Mouse (Mus musculus) intestine, embryonic 15.5 days (tissue): ENCODE data around the gene Slc6a5. TPM values are rescaled to one million over a fixed set of nuclear protein-coding genes. Genes with fewer than 3 reads are reported as not detected.

Source experiments
- polyA plus RNA-seq: library from polyadenylated mRNA; unstranded; fragments of >200 nt; fragmentation: Nextera tagmentation; extraction: Ambion mirVana; gene quantifications from 2 replicates; pipeline ENCODE4 v1.2.1, GENCODE M21; 2015

Slc6a5 gene
- polyA plus RNA-seq, 1 experiment from 2014 or later = not detected

Other genes starting within 250 kb of the Slc6a5 start
- 21.8 and 23.3 TPM in 2 replicates for gene Htatip2, start 151.0 kb upstream of the Slc6a5 start, polyA plus RNA-seq
- gene Prmt3, start 131.8 kb upstream of the Slc6a5 start, polyA plus RNA-seq = 51.2 and 52.5 TPM in 2 replicates
- 4.0 and 4.3 TPM in 2 replicates for gene Nell1, start 64.7 kb downstream of the Slc6a5 start, polyA plus RNA-seq